Mouse (Mus musculus): ENCODE data around the gene Olfr1195. TPM values are rescaled to one million over a fixed set of nuclear protein-coding genes. Genes with fewer than 3 reads are reported as not detected.
"Not testable (repeated sequence)": the region's sequence is repeated elsewhere in the genome, so short reads cannot be mapped to it uniquely, and the experiment has no call there.

Gene Olfr1195
- not detected in 2 replicates for polyA plus RNA-seq (2016; fragmentation: Nextera tagmentation; extraction: Ambion mirVana)

GRCm38 (mm10) chr2:88689087-88689486 is at the start of gene Olfr1195:
Olfr1195 (minus strand) TSS chr2:88689187.
- H3K4me1 ChIP-seq (replicated peaks): no peaks in the 10 kb centered on the region
- no peaks in the 10 kb centered on the region for H3K36me3 ChIP-seq
- no peak for ATAC-seq (ENCODE audit: insufficient number of reproducible peaks, insufficient read depth, low FRiP score, low TSS enrichment, low read depth)

DNA sequence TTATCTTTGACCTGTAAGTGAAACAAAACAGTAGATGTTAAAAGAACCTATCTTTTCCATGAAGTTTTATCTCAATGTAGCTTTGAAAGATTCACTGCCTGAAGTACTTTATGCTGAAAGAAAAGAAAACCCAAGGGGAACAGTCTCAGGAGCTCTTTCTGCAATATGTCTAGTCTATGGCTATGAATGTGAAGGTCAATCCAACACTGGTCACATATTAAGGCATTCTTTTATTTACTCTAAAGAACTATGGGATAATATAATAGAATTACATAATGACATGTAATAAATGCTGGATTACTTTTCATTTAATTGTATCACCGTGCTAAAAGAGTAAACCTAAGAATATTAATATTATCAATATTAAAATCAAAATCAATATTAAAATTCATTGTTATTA is 43.3 kb upstream of the Olfr1195 start, which contains the start of gene Olfr1197:
TSS of gene Olfr1197 (minus strand) at position 101 of the 400 bp plus-strand sequence.
- Histone ChIP-seq H3K9me3 (no peaks in the 10 kb centered on the region), H3K27me3 (no peaks in the 10 kb centered on the region), H3K27ac (no peak within 1 kb of the TSS), H3K36me3 (no peaks in the 10 kb centered on the region), H3K4me2 (no peak within 1 kb of the TSS), H3K4me3 (replicated peaks) (no peak within 1 kb of the TSS), H3K9ac (replicated peaks) (no peak within 1 kb of the TSS), H3K4me1 (replicated peaks) (no peaks in the 10 kb centered on the region)
- WGBS: 91% methylated on average over 1 of the region's 1 CpGs
- ATAC-seq (ENCODE audit: insufficient number of reproducible peaks, insufficient read depth, low FRiP score, low TSS enrichment, low read depth): no peak

More at GRCm38 (mm10) chr2:88689087-88689486, at the start of gene Olfr1195:
- no peaks in the 10 kb centered on the region for H3K9me3 ChIP-seq
- H3K4me2 ChIP-seq: no peak within 1 kb of the TSS
- no peaks in the 10 kb centered on the region for H3K27me3 ChIP-seq
- H3K9ac ChIP-seq (replicated peaks): no peak within 1 kb of the TSS
- H3K4me3 ChIP-seq (replicated peaks): no peak within 1 kb of the TSS
- no peak within 1 kb of the TSS for H3K27ac ChIP-seq

- Histone ChIP-seq H3K27me3 (no peaks in the 10 kb centered on the region), H3K4me2 (no peak within 1 kb of the TSS), H3K4me1 (replicated peaks) (no peaks in the 10 kb centered on the region), H3K9ac (replicated peaks) (no peak within 1 kb of the TSS), H3K4me3 (replicated peaks) (no peak within 1 kb of the TSS), H3K9me3 (no peaks in the 10 kb centered on the region), H3K36me3 (no peaks in the 10 kb centered on the region), H3K27ac (no peak within 1 kb of the TSS)
- no peak for ATAC-seq (ENCODE audit: insufficient number of reproducible peaks, insufficient read depth, low FRiP score, low TSS enrichment, low read depth)
- 80% methylated on average over 2 of the region's 2 CpGs for WGBS
Measured at GRCm38 (mm10) chr2:88704497-88704896, 15.5 kb upstream of the Olfr1195 start, which contains the start of gene Olfr1196. Olfr1196 (minus strand) TSS chr2:88704597.

DNA sequence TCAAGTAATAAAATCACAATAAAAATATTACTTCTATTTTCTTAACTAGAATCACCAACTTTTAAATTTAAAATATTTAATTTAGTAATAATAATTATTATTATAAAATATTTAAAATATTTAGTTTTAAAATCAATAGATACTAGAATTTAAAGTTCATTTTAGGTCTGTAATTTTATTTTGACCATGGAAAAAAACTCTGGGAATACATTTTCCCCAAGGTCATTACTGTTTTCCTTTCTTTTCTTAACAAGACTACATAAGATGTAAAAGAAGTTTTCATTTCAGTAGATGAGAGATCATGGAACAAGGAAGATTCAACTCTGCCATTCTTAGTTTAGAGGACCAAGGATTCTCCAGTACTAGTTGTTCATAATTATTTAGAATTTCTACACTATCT is 13.7 kb downstream of the Olfr1195 start, which contains the start of gene Olfr1193:
TSS of gene Olfr1193 (plus strand) at position 301 of the 400 bp plus-strand sequence.
- not testable (repeated sequence) for H3K9ac ChIP-seq (replicated peaks); ATAC-seq (ENCODE audit: insufficient number of reproducible peaks, insufficient read depth, low FRiP score, low TSS enrichment, low read depth); H3K4me2 ChIP-seq; H3K4me1 ChIP-seq (replicated peaks); H3K4me3 ChIP-seq (replicated peaks); H3K36me3 ChIP-seq; H3K27me3 ChIP-seq; H3K9me3 ChIP-seq; H3K27ac ChIP-seq

DNA sequence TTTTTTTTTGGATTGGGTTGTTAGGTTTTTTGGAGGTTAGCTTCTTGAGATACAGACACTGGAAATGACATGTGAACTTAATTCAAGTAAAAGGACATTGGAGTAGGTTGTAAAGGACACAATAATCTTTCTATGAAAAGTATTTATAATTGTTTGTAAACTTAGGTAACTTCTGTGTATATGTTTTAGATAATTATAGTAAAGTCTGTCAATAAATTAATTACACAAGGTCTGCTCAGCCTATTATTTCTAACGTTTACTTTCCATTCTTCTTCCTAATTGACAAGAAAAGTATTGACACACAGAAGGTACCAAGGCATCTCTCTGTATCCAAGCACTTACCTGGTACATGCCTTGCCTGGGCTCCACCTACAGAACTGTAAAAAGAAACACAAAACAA is 40.8 kb downstream of the Olfr1195 start, which contains the start of gene Olfr1192-ps1:
TSS of gene Olfr1192-ps1 (plus strand) at position 301 of the 400 bp plus-strand sequence.
- 38% methylated on average over 1 of the region's 1 CpGs for WGBS
- Histone ChIP-seq H3K9me3 (no peaks in the 10 kb centered on the region), H3K4me2 (no peak within 1 kb of the TSS)

DNA sequence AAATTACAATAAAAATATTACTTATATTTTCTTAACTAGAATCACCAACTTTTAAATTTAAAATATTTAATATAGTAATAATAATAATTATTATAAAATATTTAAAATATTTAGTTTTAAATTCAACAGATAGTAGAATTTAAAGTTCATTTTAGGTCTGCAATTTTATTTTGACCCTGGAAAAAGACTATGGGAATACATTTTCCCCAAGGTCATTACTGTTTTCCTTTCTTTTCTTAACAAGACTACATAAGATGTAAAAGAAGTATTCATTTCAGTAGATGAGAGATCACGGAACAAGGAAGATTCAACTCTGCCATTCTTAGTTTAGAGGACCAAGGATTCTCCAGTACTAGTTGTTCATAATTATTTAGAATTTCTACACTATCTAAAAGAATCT is 48.7 kb downstream of the Olfr1195 start, which contains the start of gene Olfr1191-ps1:
TSS of gene Olfr1191-ps1 (plus strand) at position 301 of the 400 bp plus-strand sequence.
- not testable (repeated sequence) for H3K27me3 ChIP-seq; H3K4me3 ChIP-seq (replicated peaks); H3K36me3 ChIP-seq; H3K9ac ChIP-seq (replicated peaks); H3K4me1 ChIP-seq (replicated peaks); H3K9me3 ChIP-seq; ATAC-seq (ENCODE audit: insufficient number of reproducible peaks, insufficient read depth, low FRiP score, low TSS enrichment, low read depth); H3K27ac ChIP-seq; H3K4me2 ChIP-seq
- 84% methylated on average over 1 of the region's 1 CpGs for WGBS

More for the DNA sequence above, 40.8 kb downstream of the Olfr1195 start, which contains the start of gene Olfr1192-ps1:
- ATAC-seq (ENCODE audit: insufficient number of reproducible peaks, insufficient read depth, low FRiP score, low TSS enrichment, low read depth): no peak
- Histone ChIP-seq H3K9ac (replicated peaks) (no peak within 1 kb of the TSS), H3K4me3 (replicated peaks) (no peak within 1 kb of the TSS), H3K36me3 (no peaks in the 10 kb centered on the region), H3K4me1 (replicated peaks) (no peaks in the 10 kb centered on the region), H3K27ac (no peak within 1 kb of the TSS), H3K27me3 (no peaks in the 10 kb centered on the region)

Other genes starting within 250 kb of the Olfr1195 start
- not detected in 2 replicates for gene Gm13757, start 240.1 kb downstream of the Olfr1195 start, polyA plus RNA-seq (2016; fragmentation: Nextera tagmentation; extraction: Ambion mirVana)
- not detected in 2 replicates for gene Olfr1183, start 234.3 kb downstream of the Olfr1195 start, polyA plus RNA-seq (2016; fragmentation: Nextera tagmentation; extraction: Ambion mirVana)
- gene Olfr1184, start 205.6 kb downstream of the Olfr1195 start, polyA plus RNA-seq (2016; fragmentation: Nextera tagmentation; extraction: Ambion mirVana): not detected in 2 replicates
- not detected in 2 replicates for gene Olfr1185-ps1, start 195.9 kb downstream of the Olfr1195 start, polyA plus RNA-seq (2016; fragmentation: Nextera tagmentation; extraction: Ambion mirVana)
- not detected in 2 replicates for gene Olfr1186, start 170.6 kb downstream of the Olfr1195 start, polyA plus RNA-seq (2016; fragmentation: Nextera tagmentation; extraction: Ambion mirVana)
- gene Olfr1188, start 132.3 kb downstream of the Olfr1195 start, polyA plus RNA-seq (2016; fragmentation: Nextera tagmentation; extraction: Ambion mirVana): not detected in 2 replicates
- not detected in 2 replicates for gene Olfr1189, start 102.7 kb downstream of the Olfr1195 start, polyA plus RNA-seq (2016; fragmentation: Nextera tagmentation; extraction: Ambion mirVana)
- gene Olfr1191-ps1, start 48.6 kb downstream of the Olfr1195 start, polyA plus RNA-seq (2016; fragmentation: Nextera tagmentation; extraction: Ambion mirVana): not detected in 2 replicates
- not detected in 2 replicates for gene Olfr1192-ps1, start 40.7 kb downstream of the Olfr1195 start, polyA plus RNA-seq (2016; fragmentation: Nextera tagmentation; extraction: Ambion mirVana)
- gene Olfr1193, start 13.6 kb downstream of the Olfr1195 start, polyA plus RNA-seq (2016; fragmentation: Nextera tagmentation; extraction: Ambion mirVana): not detected in 2 replicates
- gene Olfr1196, start 15.4 kb upstream of the Olfr1195 start, polyA plus RNA-seq (2016; fragmentation: Nextera tagmentation; extraction: Ambion mirVana): not detected in 2 replicates
- not detected in 2 replicates for gene Olfr1197, start 43.2 kb upstream of the Olfr1195 start, polyA plus RNA-seq (2016; fragmentation: Nextera tagmentation; extraction: Ambion mirVana)
- gene Olfr1198, start 62.2 kb upstream of the Olfr1195 start, polyA plus RNA-seq (2016; fragmentation: Nextera tagmentation; extraction: Ambion mirVana): not detected in 2 replicates
- gene Olfr1199, start 71.3 kb upstream of the Olfr1195 start, polyA plus RNA-seq (2016; fragmentation: Nextera tagmentation; extraction: Ambion mirVana): not detected in 2 replicates
- gene Olfr1200, start 81.3 kb upstream of the Olfr1195 start, polyA plus RNA-seq (2016; fragmentation: Nextera tagmentation; extraction: Ambion mirVana): not detected in 2 replicates
- gene Olfr1201, start 103.8 kb upstream of the Olfr1195 start, polyA plus RNA-seq (2016; fragmentation: Nextera tagmentation; extraction: Ambion mirVana): not detected in 2 replicates
- 0.05 TPM in 1 of 2 replicates, not detected in the other for gene Olfr1202, start 125.3 kb upstream of the Olfr1195 start, polyA plus RNA-seq (2016; fragmentation: Nextera tagmentation; extraction: Ambion mirVana)
- not detected in 2 replicates for gene Olfr1205, start 140.6 kb upstream of the Olfr1195 start, polyA plus RNA-seq (2016; fragmentation: Nextera tagmentation; extraction: Ambion mirVana)
- not detected in 2 replicates for gene Olfr1204, start 160.1 kb upstream of the Olfr1195 start, polyA plus RNA-seq (2016; fragmentation: Nextera tagmentation; extraction: Ambion mirVana)
- not detected in 2 replicates for gene Olfr1206, start 174.0 kb upstream of the Olfr1195 start, polyA plus RNA-seq (2016; fragmentation: Nextera tagmentation; extraction: Ambion mirVana)
- gene Olfr1208, start 213.1 kb upstream of the Olfr1195 start, polyA plus RNA-seq (2016; fragmentation: Nextera tagmentation; extraction: Ambion mirVana): not detected in 2 replicates
- not detected in 2 replicates for gene Olfr1209, start 226.0 kb upstream of the Olfr1195 start, polyA plus RNA-seq (2016; fragmentation: Nextera tagmentation; extraction: Ambion mirVana)
- gene Olfr1211, start 248.9 kb upstream of the Olfr1195 start, polyA plus RNA-seq (2016; fragmentation: Nextera tagmentation; extraction: Ambion mirVana): not detected in 2 replicates